Mouse (Mus musculus): ENCODE data around the gene Pald1. TPM values are rescaled to one million over a fixed set of nuclear protein-coding genes. Genes with fewer than 3 reads are reported as not detected.

Pald1 gene
- polyA plus RNA-seq (2015; fragmentation: Nextera tagmentation; extraction: Ambion mirVana): 22.4 and 22.5 TPM in 2 replicates

DNA sequence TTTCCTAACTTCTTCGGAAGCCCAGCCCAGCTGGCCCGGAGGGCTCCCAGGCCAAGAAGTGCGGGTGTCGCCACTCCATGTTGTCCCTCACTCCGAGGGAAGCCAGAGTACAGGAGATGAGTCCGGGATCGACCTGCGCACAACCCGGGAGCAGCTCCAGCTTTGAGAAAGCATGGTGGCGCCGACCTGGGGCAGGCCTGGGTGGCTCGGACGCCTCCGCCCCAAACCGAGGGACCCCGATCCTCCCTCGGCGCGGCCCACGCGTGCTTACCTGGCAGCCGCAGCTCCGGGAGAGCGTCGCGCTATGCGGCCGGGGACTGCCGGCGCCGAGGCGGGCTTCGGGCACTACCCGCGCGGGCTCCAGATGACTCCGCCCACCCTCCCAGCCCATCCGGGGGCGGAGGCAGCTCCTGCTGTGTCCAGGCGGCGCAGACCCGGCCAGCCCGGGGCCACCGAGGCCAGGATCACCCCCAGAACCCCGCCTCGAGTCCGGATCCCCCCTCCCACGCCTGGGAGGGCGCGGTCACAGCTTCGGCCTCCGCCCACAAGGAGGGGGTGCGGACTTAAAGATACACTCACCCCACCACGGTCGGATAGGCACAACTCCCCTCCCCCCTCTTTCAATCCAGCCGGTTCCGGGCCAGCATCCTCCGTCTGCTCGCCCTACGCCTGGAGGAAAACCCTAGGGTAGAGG lies at the start of gene Pald1:
Pald1 (minus strand) TSS at position 510 of the 694 bp plus-strand sequence.
- under 1% methylated on average over 60 of the region's 60 CpGs for WGBS

DNA sequence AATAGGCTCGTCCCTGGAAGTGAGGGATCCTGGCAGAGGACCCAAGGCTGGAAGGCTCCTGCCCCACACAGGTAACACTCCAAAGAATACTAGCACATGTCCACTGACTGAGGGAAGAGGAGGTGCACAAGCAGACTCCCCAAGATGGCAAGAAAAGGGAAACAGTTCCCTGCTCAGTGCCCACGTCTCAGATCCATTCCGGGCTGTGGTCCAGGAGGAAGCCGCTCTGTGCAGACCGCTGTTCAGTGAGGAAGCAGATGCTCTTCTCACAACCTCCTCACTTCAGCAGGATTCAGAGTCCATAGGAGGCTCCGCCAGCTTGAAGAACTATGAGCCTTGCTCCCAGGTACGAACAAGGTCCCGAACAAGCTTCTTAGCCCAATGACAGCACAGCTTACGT lies 48.0 kb upstream of the Pald1 start:
- Histone ChIP-seq H3K4me3 (no peak overlapping the region), H3K4me1 (no peaks in the 10 kb centered on the region; the same call in 1 of the 2 replicates), H3K9me3 (no peaks in the 10 kb centered on the region), H3K4me2 (no peak overlapping the region), H3K27ac (no peak overlapping the region), H3K27me3 (no peaks in the 10 kb centered on the region), H3K36me3 (peaks cover 56% of the 10 kb centered on the region), H3K9ac (no peak overlapping the region)
- WGBS: 88% methylated on average over 9 of the region's 9 CpGs
- ATAC-seq (ENCODE audit: insufficient number of reproducible peaks, insufficient read depth, low FRiP score, low TSS enrichment, low read depth): no peak

More for the DNA sequence above, at the start of gene Pald1:
- no peaks in the 10 kb centered on the region for H3K9me3 ChIP-seq
- H3K36me3 ChIP-seq: no peaks in the 10 kb centered on the region
- H3K9ac ChIP-seq: peak within 1 kb of the TSS; percentile 85
- peaks cover 6% of the 10 kb centered on the region for H3K27me3 ChIP-seq
- ATAC-seq (ENCODE audit: insufficient number of reproducible peaks, insufficient read depth, low FRiP score, low TSS enrichment, low read depth): peak; percentile 67
- peak within 1 kb of the TSS; percentile 98 for H3K4me2 ChIP-seq
- H3K4me1 ChIP-seq: peaks cover 44% of the 10 kb centered on the region
- peak within 1 kb of the TSS; percentile 72 for H3K4me3 ChIP-seq
- H3K27ac ChIP-seq: peak within 1 kb of the TSS; percentile 55

DNA sequence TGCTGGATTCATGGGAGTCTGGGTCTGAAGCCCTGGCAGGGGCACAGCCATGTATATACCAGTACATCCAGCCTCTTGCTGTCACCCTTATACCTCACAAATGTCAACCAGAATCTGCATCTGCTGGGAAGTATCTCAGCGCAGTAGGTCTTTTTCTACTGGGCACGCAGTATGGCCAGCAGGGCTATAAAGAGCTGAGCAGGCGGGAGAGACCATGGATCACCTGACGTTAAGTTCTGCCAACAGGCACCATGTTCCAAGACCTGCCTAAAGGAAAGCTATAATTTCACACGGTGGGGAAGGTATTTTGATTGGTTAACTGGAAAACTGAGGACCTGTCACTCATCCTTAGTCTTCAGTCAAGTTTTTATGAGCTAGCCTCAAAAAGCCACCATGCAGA lies 45.7 kb upstream of the Pald1 start:
- peaks cover 11% of the 10 kb centered on the region for H3K4me1 ChIP-seq
- H3K36me3 ChIP-seq: peaks cover 43% of the 10 kb centered on the region

DNA sequence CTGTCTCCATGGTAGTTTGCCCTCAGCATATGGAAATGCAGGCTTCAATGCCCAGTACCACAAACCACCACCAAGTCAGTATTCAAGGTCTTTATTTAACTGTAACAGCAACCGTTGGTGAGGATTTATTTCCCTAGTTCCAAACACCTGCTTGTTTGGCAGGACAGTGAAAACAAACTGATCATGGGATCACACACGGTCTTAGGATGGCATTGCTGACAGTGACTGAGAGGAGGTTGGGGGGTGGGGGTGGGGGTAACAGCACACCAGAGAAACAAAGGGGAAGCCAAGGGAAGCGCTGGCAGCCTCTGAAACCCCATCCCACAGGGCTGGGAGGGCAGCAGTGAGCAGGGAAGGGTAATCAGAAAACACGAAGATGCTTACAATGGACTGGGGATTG lies 45.1 kb upstream of the Pald1 start:
- ATAC-seq (ENCODE audit: insufficient number of reproducible peaks, insufficient read depth, low FRiP score, low TSS enrichment, low read depth): no peak
- 56% methylated on average over 4 of the region's 4 CpGs for WGBS

More for the DNA sequence above, 45.7 kb upstream of the Pald1 start:
- no peaks in the 10 kb centered on the region for H3K27me3 ChIP-seq
- no peak overlapping the region for H3K4me3 ChIP-seq
- H3K9ac ChIP-seq: no peak overlapping the region
- H3K9me3 ChIP-seq: no peaks in the 10 kb centered on the region
- no peak overlapping the region for H3K4me2 ChIP-seq
- 87% methylated on average over 5 of the region's 5 CpGs for WGBS
- ATAC-seq (ENCODE audit: insufficient number of reproducible peaks, insufficient read depth, low FRiP score, low TSS enrichment, low read depth): no peak
- H3K27ac ChIP-seq: no peak overlapping the region

DNA sequence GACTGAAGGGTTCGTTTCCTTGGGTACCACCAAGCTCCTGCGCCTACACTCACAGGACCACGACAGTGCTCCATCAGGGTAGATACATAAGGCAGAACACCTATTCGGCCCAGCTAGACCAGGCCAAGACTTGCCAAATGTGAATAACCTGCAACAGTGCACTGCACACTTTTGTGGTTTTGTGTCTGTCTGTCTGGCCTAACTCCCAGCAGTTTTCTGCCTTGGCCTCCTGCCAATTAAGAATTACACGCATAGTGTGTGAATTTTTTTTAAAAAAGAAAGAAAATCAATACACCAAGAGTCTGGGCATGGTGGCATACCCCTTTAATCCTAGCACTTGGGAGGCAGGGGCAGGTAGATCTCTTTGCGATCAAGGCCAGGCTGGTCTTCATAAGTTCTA lies 44.6 kb upstream of the Pald1 start:
- H3K9ac ChIP-seq: no peak overlapping the region
- H3K4me2 ChIP-seq: no peak overlapping the region
- no peak overlapping the region for H3K4me3 ChIP-seq
- H3K4me1 ChIP-seq: peaks cover 12% of the 10 kb centered on the region
- H3K27me3 ChIP-seq: no peaks in the 10 kb centered on the region
- no peak for ATAC-seq (ENCODE audit: insufficient number of reproducible peaks, insufficient read depth, low FRiP score, low TSS enrichment, low read depth)
- WGBS: 84% methylated on average over 6 of the region's 6 CpGs
- H3K9me3 ChIP-seq: no peaks in the 10 kb centered on the region
- no peak overlapping the region for H3K27ac ChIP-seq
- H3K36me3 ChIP-seq: peaks cover 32% of the 10 kb centered on the region

More for the DNA sequence above, 45.1 kb upstream of the Pald1 start:
- no peak overlapping the region for H3K4me3 ChIP-seq
- H3K9ac ChIP-seq: no peak overlapping the region
- H3K36me3 ChIP-seq: peaks cover 36% of the 10 kb centered on the region
- no peaks in the 10 kb centered on the region for H3K27me3 ChIP-seq
- no peak overlapping the region for H3K4me2 ChIP-seq
- H3K27ac ChIP-seq: no peak overlapping the region
- no peaks in the 10 kb centered on the region for H3K9me3 ChIP-seq
- peaks cover 12% of the 10 kb centered on the region for H3K4me1 ChIP-seq

DNA sequence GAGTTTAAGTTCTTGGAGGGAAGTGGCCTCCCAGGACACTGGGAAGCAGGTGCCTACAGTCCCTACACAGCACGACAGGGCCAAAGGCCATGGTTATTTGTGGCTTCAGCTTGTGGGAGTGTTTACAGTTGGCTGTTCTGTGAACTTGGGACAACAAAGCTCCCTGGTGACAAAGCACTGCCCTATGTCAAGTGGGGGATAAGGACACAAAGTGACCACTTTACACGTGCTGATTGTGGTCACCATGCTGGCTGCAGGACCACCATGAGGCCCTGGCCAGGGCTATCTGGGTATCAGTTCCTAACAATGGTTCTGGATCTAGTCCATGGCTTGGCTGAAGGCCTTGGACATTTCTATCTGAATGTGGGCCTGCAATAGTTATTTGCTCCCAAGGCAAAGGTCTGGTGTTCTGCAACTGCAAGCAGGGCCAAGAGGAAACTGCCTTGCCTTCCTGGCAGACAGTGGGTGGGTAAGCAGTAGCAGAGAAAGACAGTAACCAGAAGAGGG lies 43.0 kb upstream of the Pald1 start:
- 70% methylated on average over 2 of the region's 2 CpGs for WGBS
- Histone ChIP-seq H3K4me3 (no peak overlapping the region), H3K27ac (no peak overlapping the region), H3K27me3 (0 out of 2 replicates have a peak, but pooled peaks cover under 1% of the 10 kb centered on the region), H3K4me2 (no peak overlapping the region), H3K36me3 (peaks cover 21% of the 10 kb centered on the region), H3K9me3 (no peaks in the 10 kb centered on the region), H3K9ac (no peak overlapping the region), H3K4me1 (peaks cover 12% of the 10 kb centered on the region)
- ATAC-seq (ENCODE audit: insufficient number of reproducible peaks, insufficient read depth, low FRiP score, low TSS enrichment, low read depth): no peak

DNA sequence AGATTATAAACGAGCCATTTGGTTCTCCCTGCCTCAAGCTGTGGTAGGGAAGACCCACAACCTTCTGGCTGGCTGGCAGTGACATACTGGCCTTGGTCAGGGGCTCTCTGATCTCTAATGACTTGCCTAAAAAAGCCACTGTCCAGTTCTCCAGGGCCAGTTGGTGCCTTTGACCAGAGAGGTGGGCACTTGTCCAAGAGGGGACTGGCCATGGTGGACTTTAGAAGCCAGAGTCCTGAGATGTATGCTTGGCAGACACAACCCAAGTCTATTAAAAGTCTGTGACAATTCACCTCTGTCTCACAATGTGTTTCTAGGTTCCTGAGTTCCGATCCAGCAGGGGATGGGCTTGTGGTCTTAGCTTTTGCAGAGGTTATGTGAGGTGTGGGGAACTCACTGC lies 41.7 kb upstream of the Pald1 start:
- Histone ChIP-seq H3K36me3 (peaks cover 9% of the 10 kb centered on the region), H3K27ac (no peak overlapping the region), H3K9me3 (no peaks in the 10 kb centered on the region), H3K27me3 (peaks cover 13% of the 10 kb centered on the region), H3K9ac (no peak overlapping the region), H3K4me2 (no peak overlapping the region), H3K4me3 (no peak overlapping the region), H3K4me1 (peaks cover 12% of the 10 kb centered on the region)
- WGBS: 72% methylated on average over 2 of the region's 2 CpGs
- ATAC-seq (ENCODE audit: insufficient number of reproducible peaks, insufficient read depth, low FRiP score, low TSS enrichment, low read depth): no peak

DNA sequence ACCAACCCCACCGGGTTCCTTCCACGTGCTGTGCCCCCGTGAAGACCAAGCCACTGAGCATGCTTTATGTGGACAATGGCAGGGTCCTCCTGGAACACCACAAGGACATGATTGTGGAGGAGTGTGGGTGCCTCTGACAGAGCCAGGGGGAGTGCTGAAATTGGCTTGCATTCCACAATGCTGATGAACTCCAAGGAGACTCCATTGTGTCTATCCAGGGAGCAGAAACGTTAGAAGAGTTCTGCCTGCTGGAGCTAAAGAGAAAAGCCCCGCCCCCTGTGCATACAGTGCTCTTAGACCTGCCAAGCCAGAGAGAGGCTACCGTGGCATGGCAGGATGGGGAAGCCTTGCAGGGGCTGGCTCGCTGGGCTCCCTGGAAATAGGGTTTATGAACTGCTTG lies 41.2 kb upstream of the Pald1 start:
- H3K27ac ChIP-seq: no peak overlapping the region
- H3K36me3 ChIP-seq: peaks cover 3% of the 10 kb centered on the region
- ATAC-seq (ENCODE audit: insufficient number of reproducible peaks, insufficient read depth, low FRiP score, low TSS enrichment, low read depth): no peak
- no peak overlapping the region for H3K9ac ChIP-seq
- H3K4me3 ChIP-seq: no peak overlapping the region
- no peaks in the 10 kb centered on the region for H3K9me3 ChIP-seq
- WGBS: 32% methylated on average over 7 of the region's 7 CpGs
- peaks cover 12% of the 10 kb centered on the region for H3K4me1 ChIP-seq
- H3K27me3 ChIP-seq: peaks cover 18% of the 10 kb centered on the region
- peak overlapping the region; percentile 37 for H3K4me2 ChIP-seq

DNA sequence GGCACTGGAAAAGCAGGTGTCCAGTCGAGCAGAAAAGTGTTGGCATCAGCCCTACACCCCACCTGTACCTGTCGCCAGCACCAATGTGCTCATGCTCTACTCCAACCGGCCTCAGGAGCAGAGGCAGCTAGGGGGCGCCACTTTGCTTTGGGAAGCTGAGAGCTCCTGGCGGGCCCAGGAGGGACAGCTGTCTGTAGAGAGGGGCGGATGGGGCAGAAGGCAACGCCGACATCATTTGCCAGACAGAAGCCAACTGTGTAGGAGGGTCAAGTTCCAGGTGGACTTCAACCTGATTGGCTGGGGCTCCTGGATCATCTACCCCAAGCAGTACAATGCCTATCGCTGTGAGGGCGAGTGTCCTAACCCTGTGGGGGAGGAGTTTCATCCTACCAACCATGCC lies 40.0 kb upstream of the Pald1 start:
- Histone ChIP-seq H3K36me3 (no peaks in the 10 kb centered on the region), H3K27me3 (peaks cover 30% of the 10 kb centered on the region), H3K4me3 (no peak overlapping the region), H3K27ac (no peak overlapping the region), H3K9me3 (no peaks in the 10 kb centered on the region), H3K4me1 (peaks cover 20% of the 10 kb centered on the region), H3K4me2 (no peak overlapping the region), H3K9ac (no peak overlapping the region)
- WGBS: 30% methylated on average over 10 of the region's 10 CpGs
- ATAC-seq (ENCODE audit: insufficient number of reproducible peaks, insufficient read depth, low FRiP score, low TSS enrichment, low read depth): no peak

DNA sequence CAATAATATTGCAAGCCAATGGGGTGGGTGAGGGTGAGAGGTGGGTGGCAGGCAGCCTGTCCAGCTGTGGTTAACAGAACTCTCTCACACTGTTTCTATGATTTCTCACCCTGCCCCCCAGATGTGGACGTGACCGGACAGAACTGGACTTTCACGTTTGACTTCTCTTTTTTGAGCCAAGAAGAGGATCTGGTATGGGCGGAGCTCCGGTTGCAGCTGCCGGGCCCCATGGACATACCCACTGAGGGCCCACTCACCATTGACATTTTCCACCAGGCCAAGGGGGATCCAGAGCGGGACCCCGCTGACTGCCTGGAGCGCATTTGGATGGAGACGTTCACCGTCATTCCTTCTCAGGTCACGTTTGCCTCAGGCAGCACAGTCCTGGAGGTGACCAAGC lies 39.5 kb upstream of the Pald1 start:
- WGBS: 80% methylated on average over 12 of the region's 12 CpGs

DNA sequence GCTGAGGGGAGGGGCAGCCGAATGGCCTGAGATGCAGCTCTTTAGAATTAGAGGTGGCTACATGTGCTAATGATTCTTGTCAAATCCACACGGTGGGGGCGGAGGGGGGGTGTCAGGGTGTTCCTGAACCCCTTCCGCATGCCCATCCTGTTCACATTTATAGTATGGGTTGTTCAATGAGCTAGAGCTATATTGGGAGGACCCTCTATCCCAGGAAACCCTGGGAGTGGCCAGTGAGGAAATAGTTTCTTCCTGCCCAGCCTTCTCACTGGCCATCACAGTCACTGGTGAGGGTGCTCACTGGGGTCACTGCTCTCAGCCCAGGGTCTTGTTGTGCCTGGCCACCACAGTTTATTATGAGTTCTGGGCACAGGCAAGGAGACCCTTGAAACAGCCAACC lies 36.7 kb upstream of the Pald1 start:
- Histone ChIP-seq H3K4me2 (no peak overlapping the region), H3K4me3 (no peak overlapping the region), H3K4me1 (peaks cover 22% of the 10 kb centered on the region), H3K9ac (no peak overlapping the region), H3K36me3 (no peaks in the 10 kb centered on the region), H3K27ac (no peak overlapping the region), H3K9me3 (no peaks in the 10 kb centered on the region), H3K27me3 (peaks cover 58% of the 10 kb centered on the region)
- no peak for ATAC-seq (ENCODE audit: insufficient number of reproducible peaks, insufficient read depth, low FRiP score, low TSS enrichment, low read depth)
- WGBS: 74% methylated on average over 4 of the region's 4 CpGs

More for the DNA sequence above, 39.5 kb upstream of the Pald1 start:
- Histone ChIP-seq H3K36me3 (no peaks in the 10 kb centered on the region), H3K4me1 (peaks cover 23% of the 10 kb centered on the region), H3K9ac (no peak overlapping the region), H3K27ac (no peak overlapping the region), H3K9me3 (no peaks in the 10 kb centered on the region), H3K4me2 (no peak overlapping the region), H3K4me3 (no peak overlapping the region), H3K27me3 (peaks cover 35% of the 10 kb centered on the region)
- ATAC-seq (ENCODE audit: insufficient number of reproducible peaks, insufficient read depth, low FRiP score, low TSS enrichment, low read depth): no peak

DNA sequence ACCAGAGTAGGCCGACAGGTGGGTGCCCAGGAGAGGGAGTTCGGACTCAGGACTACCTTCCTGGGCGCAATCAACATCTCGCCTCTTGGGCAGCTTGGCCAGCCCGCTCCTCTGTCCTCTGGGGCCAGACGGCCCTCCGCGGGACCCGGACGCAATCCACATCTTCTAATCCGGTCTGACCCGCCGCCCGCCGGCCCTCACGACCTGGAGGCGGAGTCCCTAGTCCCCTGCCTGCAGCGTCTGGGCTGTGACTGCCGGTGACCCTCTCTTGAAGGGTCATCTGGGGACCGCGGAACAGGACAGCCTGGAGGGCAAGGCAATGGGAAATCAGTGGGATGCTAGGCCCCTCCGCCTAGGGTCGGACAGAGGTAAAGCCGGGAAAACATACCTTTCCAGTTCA lies 35.8 kb upstream of the Pald1 start:
- H3K27ac ChIP-seq: no peak overlapping the region
- 6% methylated on average over 23 of the region's 24 CpGs for WGBS
- peaks cover 61% of the 10 kb centered on the region for H3K27me3 ChIP-seq
- H3K4me2 ChIP-seq: peak overlapping the region; percentile 85; the same call in 1 of the 2 replicates
- H3K4me3 ChIP-seq: no peak overlapping the region
- no peaks in the 10 kb centered on the region for H3K36me3 ChIP-seq
- ATAC-seq (ENCODE audit: insufficient number of reproducible peaks, insufficient read depth, low FRiP score, low TSS enrichment, low read depth): no peak
- H3K9me3 ChIP-seq: no peaks in the 10 kb centered on the region
- H3K9ac ChIP-seq: no peak overlapping the region
- peaks cover 13% of the 10 kb centered on the region for H3K4me1 ChIP-seq
